Mouse (Mus musculus) testis, adult 2 months (tissue): Measurements from ENCODE around the gene Ccdc142. TPM values are rescaled to one million over a fixed set of nuclear protein-coding genes. Genes with fewer than 3 reads are reported as not detected.
A peak's percentile ranks its signal among the peaks of the same experiment; 100 is the strongest.

Experiments used
- H3K27ac ChIP-seq: fragments of 200-500 bp; 2 replicates; pipeline ENCODE4 v1.5.1; 2012; ENCODE audit warnings: low read depth, low read length; ENCODE audit not compliant: control insufficient read depth, insufficient read depth
- H3K27me3 ChIP-seq: fragments of 200-500 bp; 2 replicates; pipeline ENCODE4 v1.6.1; 2012; ENCODE audit warnings: mild to moderate bottlenecking, low read length, moderate library complexity; ENCODE audit not compliant: control insufficient read depth, insufficient read depth
- H3K36me3 ChIP-seq: fragments of 200-500 bp; 2 replicates; pipeline ENCODE4 v1.6.1; 2012; ENCODE audit warnings: mild to moderate bottlenecking, low read length; ENCODE audit not compliant: control insufficient read depth, insufficient read depth
- H3K4me1 ChIP-seq: fragments of 200-500 bp; 2 replicates; pipeline ENCODE4 v1.6.1; 2012; ENCODE audit warnings: low read length; ENCODE audit not compliant: control insufficient read depth, insufficient read depth
- H3K4me3 ChIP-seq: fragments of 200-500 bp; 2 replicates; pipeline ENCODE4 v1.5.1; 2012; ENCODE audit warnings: low read depth, mild to moderate bottlenecking, low read length, moderate library complexity, mixed read lengths; ENCODE audit not compliant: control insufficient read depth
- CTCF ChIP-seq: fragments of 200-500 bp; IDR thresholded peaks from 2 replicates; pipeline ENCODE4 v1.5.1; 2012; ENCODE audit warnings: low read depth, mild to moderate bottlenecking, inconsistent platforms, low read length, moderate library complexity; ENCODE audit not compliant: control insufficient read depth, insufficient read depth, insufficient replicate concordance
- POLR2A ChIP-seq: fragments of 200-500 bp; IDR thresholded peaks from 2 replicates; pipeline ENCODE4 v1.6.1; 2012; ENCODE audit warnings: low read depth, mild to moderate bottlenecking, inconsistent platforms, low read length, moderate library complexity; ENCODE audit not compliant: control insufficient read depth
- polyA plus RNA-seq: library from polyadenylated mRNA; depleted of rRNA; stranded (reverse); fragments of >200 nt; gene quantifications from 2 replicates; pipeline ENCODE4 v1.2.3, GENCODE M21; 2012

The Ccdc142 gene
- polyA plus RNA-seq, 1 experiment, result 5.7 TPM

GRCm38 (mm10) chr6:83118369-83118768 is 17.0 kb downstream of the Ccdc142 start:
- Histone ChIP-seq H3K27me3 (no peaks in the 10 kb centered on the region), H3K4me1 (peaks cover 32% of the 10 kb centered on the region), H3K36me3 (no peaks in the 10 kb centered on the region; the same call in 1 of the 2 replicates), H3K4me3 (no peak overlapping the region), H3K27ac (no peak overlapping the region)
- TF ChIP-seq CTCF (no peak), POLR2A (peak; percentile 30; the same call in 1 of the 2 replicates)

GRCm38 (mm10) chr6:83118825-83119733 is 17.7 kb downstream of the Ccdc142 start:
- Histone ChIP-seq H3K27me3 (no peaks in the 10 kb centered on the region), H3K4me3 (no peak overlapping the region), H3K27ac (no peak overlapping the region), H3K4me1 (peaks cover 28% of the 10 kb centered on the region), H3K36me3 (no peaks in the 10 kb centered on the region; the same call in 1 of the 2 replicates)
- TF ChIP-seq POLR2A (no peak), CTCF (no peak)

- no peaks in the 10 kb centered on the region for H3K27me3 ChIP-seq
- H3K36me3 ChIP-seq, result no peaks in the 10 kb centered on the region; the same call in 1 of the 2 replicates
- TF ChIP-seq POLR2A (0 out of 2 replicates have a peak, but pooled peaks have one; percentile 21), CTCF (no peak)
- no peak overlapping the region for H3K4me3 ChIP-seq
- no peak overlapping the region for H3K27ac ChIP-seq
- peaks cover 28% of the 10 kb centered on the region for H3K4me1 ChIP-seq
These were observed 18.3 kb downstream of the Ccdc142 start for GRCm38 (mm10) chr6:83119734-83120051.

GRCm38 (mm10) chr6:83120930-83121862 is 19.8 kb downstream of the Ccdc142 start, which contains the start of gene Wbp1:
Gene Wbp1 (minus strand): TSS chr6:83121559.
- Histone ChIP-seq H3K36me3 (no peaks in the 10 kb centered on the region; the same call in 1 of the 2 replicates), H3K4me3 (peak within 1 kb of the TSS; percentile 91), H3K27ac (peak within 1 kb of the TSS; percentile 79), H3K27me3 (no peaks in the 10 kb centered on the region), H3K4me1 (peaks cover 23% of the 10 kb centered on the region)
- TF ChIP-seq CTCF (no peak), POLR2A (peak; percentile 62; the same call in 1 of the 2 replicates)

DNA sequence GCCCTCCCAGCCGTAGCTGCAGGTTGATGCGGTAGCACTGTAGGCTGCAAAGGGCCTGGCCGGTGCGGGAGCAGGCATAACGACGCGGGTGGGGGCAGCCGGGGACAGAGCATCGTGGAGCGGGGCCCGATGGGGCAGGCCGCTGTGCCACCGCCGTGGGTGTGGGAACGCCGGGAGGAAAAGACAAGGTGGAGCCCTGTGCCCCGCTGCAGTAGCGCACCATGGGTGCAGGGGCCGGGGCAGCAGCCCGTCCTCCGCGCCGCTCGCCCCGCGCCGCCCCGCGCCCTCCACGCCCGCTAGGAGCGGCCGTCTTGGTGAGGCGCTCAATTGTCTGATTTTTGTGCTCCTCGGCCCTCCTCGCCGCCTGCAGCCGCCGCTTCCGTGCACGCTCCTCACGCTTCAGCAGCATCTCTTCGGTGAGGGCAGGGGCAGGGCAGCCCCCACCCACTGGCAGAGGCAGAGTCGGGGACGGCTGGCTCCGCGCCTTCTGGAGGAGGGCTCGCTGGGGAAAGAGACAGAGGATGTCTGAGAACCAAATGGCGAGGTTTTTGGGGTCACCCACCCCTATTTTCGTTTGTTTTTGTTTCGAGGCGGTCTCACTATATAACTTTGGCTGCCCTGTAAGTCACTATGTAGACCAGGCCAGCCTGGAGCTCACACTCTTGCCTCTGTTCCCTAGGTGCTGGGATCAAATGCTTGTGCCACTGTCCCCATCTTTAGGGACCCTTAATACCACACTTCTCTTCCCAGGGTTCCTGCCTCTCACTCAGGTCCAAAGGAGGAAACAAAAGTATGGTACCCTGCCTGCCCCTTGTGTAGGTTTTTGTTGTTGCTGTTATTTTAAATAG is 20.7 kb downstream of the Ccdc142 start:
- Histone ChIP-seq H3K27me3 (no peaks in the 10 kb centered on the region), H3K4me1 (peaks cover 22% of the 10 kb centered on the region), H3K27ac (peak overlapping the region; percentile 70), H3K4me3 (peak overlapping the region; percentile 91), H3K36me3 (no peaks in the 10 kb centered on the region; the same call in 1 of the 2 replicates)
- TF ChIP-seq POLR2A (no peak), CTCF (no peak)

DNA sequence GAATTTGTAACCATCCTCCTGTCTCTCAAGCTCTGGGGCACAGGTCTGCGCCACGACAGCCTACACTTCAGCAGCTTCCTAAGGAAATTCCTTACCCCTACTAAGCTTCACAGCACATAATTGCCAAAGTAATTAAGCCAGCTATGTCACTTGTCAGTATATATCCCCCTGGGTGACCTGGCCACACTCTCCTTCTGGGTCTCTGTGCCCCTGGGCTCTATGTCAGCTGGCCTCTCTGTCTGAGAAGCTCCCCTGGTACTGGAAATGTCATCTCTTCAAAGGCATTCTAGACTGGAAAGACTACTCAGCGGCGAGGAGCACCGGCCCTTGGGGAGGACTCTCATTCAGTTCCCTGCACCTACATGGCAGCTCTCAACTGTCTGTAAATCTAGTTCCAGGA is 21.6 kb downstream of the Ccdc142 start:
- no peaks in the 10 kb centered on the region for H3K27me3 ChIP-seq
- TF ChIP-seq CTCF (no peak), POLR2A (no peak)
- peak overlapping the region; percentile 23 for H3K4me3 ChIP-seq
- no peaks in the 10 kb centered on the region for H3K36me3 ChIP-seq
- peaks cover 22% of the 10 kb centered on the region for H3K4me1 ChIP-seq
- no peak overlapping the region for H3K27ac ChIP-seq
